ENCODE assay signal across 29 mouse cellular contexts in genomic region chr2:91179825-91180224, GRCm38 (mm10). TPM values are rescaled to one million over a fixed set of nuclear protein-coding genes. Genes with fewer than 3 reads are reported as not detected.
A peak's percentile ranks its signal among the peaks of the same experiment; 100 is the strongest.
DNase-seq lines count a peak whose midpoint lies in the region; ATAC-seq and TF ChIP-seq lines count a peak whose summit lies in the region.
"Had no signal": no experiment of that assay in that cellular context is flagged by ENCODE, and none has a peak within 500 bp of the region (broad histone marks: within the 10 kb centered on the region; RNA-seq: fewer than 3 reads in every experiment).

No protein-coding gene starts in this region.

- H3ac ChIP-seq in myocyte (ENCODE audit: control insufficient read depth, insufficient read length) = no peak overlapping the region

- H3K4me3 ChIP-seq in forebrain, embryonic 12.5 days (replicated peaks) = no peak overlapping the region
- H3K4me3 ChIP-seq in forebrain, embryonic 11.5 days (ENCODE audit: low read depth, low read length) = no peak overlapping the region
- H3K4me3 ChIP-seq in left cerebral cortex, adult 2 months = peak overlapping the region; percentile 98
- no peak overlapping the region for H3K4me3 ChIP-seq in myocyte
- H3K4me3 ChIP-seq: embryonic facial prominence, embryonic 13.5 days; forebrain, embryonic 10.5 days; heart, adult 2 months; heart, embryonic 12.5 days; intestine, embryonic 15.5 days; limb, embryonic 13.5 days had no signal

- WGBS in forebrain, embryonic 12.5 days = 43% methylated on average over 4 of the region's 4 CpGs
- WGBS in forebrain, embryonic 11.5 days = 46% methylated on average over 4 of the region's 4 CpGs

- H3K4me1 ChIP-seq in forebrain, embryonic 12.5 days = peaks cover 30% of the 10 kb centered on the region
- peaks cover 7% of the 10 kb centered on the region; the same call in 1 of the 2 replicates for H3K4me1 ChIP-seq in forebrain, embryonic 11.5 days (replicated peaks; ENCODE audit: control insufficient read depth, insufficient read depth, low read length)

- H3K79me2 ChIP-seq in myocyte (ENCODE audit: control insufficient read depth, insufficient read depth) = peaks cover 6% of the 10 kb centered on the region

- peaks cover 27% of the 10 kb centered on the region for H3K36me3 ChIP-seq in forebrain, embryonic 12.5 days (replicated peaks)
- no peaks in the 10 kb centered on the region for H3K36me3 ChIP-seq in forebrain, embryonic 11.5 days (ENCODE audit: control insufficient read depth, insufficient read depth, low read length)
- no peaks in the 10 kb centered on the region for H3K36me3 ChIP-seq in myocyte (ENCODE audit: control insufficient read depth, insufficient read depth)
- H3K36me3 ChIP-seq: intestine, embryonic 15.5 days had no signal

- TF ChIP-seq CTCF in left cerebral cortex, adult 2 months (IDR thresholded peaks at IDR 0.05) = no peak

- no peak for ATAC-seq in forebrain, embryonic 12.5 days (ENCODE audit: low FRiP score)
- ATAC-seq in forebrain, embryonic 11.5 days (replicated peaks; ENCODE audit: low FRiP score) = no peak
- ATAC-seq: forebrain, postnatal 0 days; hindbrain, embryonic 16.5 days; intestine, embryonic 15.5 days had no signal

- no peak for DNase-seq in forebrain, embryonic 11.5 days (ENCODE audit: low spot score)
- DNase-seq in left cerebral cortex, adult 2 months (ENCODE audit: extremely low spot score in 1 of 2, low spot score in 2 of 2) = no peak
- no peak for DNase-seq in left cerebral cortex, postnatal 25 days (ENCODE audit: low spot score in 2 of 2)
- DNase-seq in retina, postnatal 1 day = peak; percentile 84
- DNase-seq in thymus, postnatal 10 days (ENCODE audit: low spot score in 2 of 2) = no peak
- DNase-seq: adrenal gland, adult 2 months; adrenal gland, postnatal 36 days; cerebellum, adult 18-20 months; cerebellum, postnatal 14 days; embryo, embryonic 11 days; forebrain, postnatal 0 days; heart, adult 2 months; heart, postnatal 4 days; kidney, adult 8-10 months; kidney, postnatal 10 days; lung, postnatal 14 days; midbrain, embryonic 14.5 days; right cerebral cortex, adult 18-20 months; spleen, adult 18-20 months; thymus, postnatal 25 days had no signal

- TF ChIP-seq POLR2A in myocyte (IDR thresholded peaks at IDR 0.05; ENCODE audit: insufficient read length, low read depth) = no peak

- H3K27me3 ChIP-seq in forebrain, embryonic 12.5 days = no peaks in the 10 kb centered on the region
- H3K27me3 ChIP-seq in forebrain, embryonic 11.5 days (ENCODE audit: control insufficient read depth, insufficient read depth, low read length) = no peaks in the 10 kb centered on the region
- H3K27me3 ChIP-seq in myocyte (ENCODE audit: control insufficient read depth, insufficient read depth, insufficient read length) = no peaks in the 10 kb centered on the region
- H3K27me3 ChIP-seq: embryonic facial prominence, embryonic 13.5 days; heart, embryonic 12.5 days; intestine, embryonic 15.5 days; limb, embryonic 13.5 days had no signal

- H3K9ac ChIP-seq in forebrain, embryonic 12.5 days = no peak overlapping the region
- no peak overlapping the region for H3K9ac ChIP-seq in forebrain, embryonic 11.5 days (ENCODE audit: low read length)
- H3K9ac ChIP-seq: embryonic facial prominence, embryonic 13.5 days; forebrain, postnatal 0 days; heart, embryonic 12.5 days; intestine, embryonic 15.5 days; limb, embryonic 13.5 days had no signal

- intact Hi-C loops in left cerebral cortex, adult 2 months (cut with DNase I) = loop anchor here (5.0 kb wide), 1 partner anchor 63 kb away; the partner anchor contains the start of gene Mybpc3
- intact Hi-C loops in left cerebral cortex, postnatal 25 days (cut with DNase I) = no loop called here

- H3K4me2 ChIP-seq in forebrain, embryonic 12.5 days = no peak overlapping the region
- H3K4me2 ChIP-seq in forebrain, embryonic 11.5 days (ENCODE audit: low read depth, low read length, severe bottlenecking) = no peak overlapping the region
- no peak overlapping the region for H3K4me2 ChIP-seq in myocyte (ENCODE audit: low read depth)
- H3K4me2 ChIP-seq: embryonic facial prominence, embryonic 13.5 days; heart, embryonic 12.5 days; intestine, embryonic 15.5 days; limb, embryonic 13.5 days; liver, embryonic 11.5 days had no signal

- H3K27ac ChIP-seq in forebrain, embryonic 12.5 days = 0 out of 2 replicates have a peak overlapping the region, but pooled peaks have one; percentile 25
- no peak overlapping the region for H3K27ac ChIP-seq in forebrain, embryonic 11.5 days (ENCODE audit: low read depth, low read length)
- no peak overlapping the region for H3K27ac ChIP-seq in left cerebral cortex, adult 2 months
- H3K27ac ChIP-seq: embryonic facial prominence, embryonic 13.5 days; forebrain, embryonic 10.5 days; heart, adult 2 months; intestine, embryonic 15.5 days; limb, embryonic 13.5 days had no signal

- H3K9me3 ChIP-seq in forebrain, embryonic 12.5 days = no peaks in the 10 kb centered on the region
- no peaks in the 10 kb centered on the region for H3K9me3 ChIP-seq in forebrain, embryonic 11.5 days (ENCODE audit: control insufficient read depth, low read length)
- H3K9me3 ChIP-seq: embryonic facial prominence, embryonic 13.5 days; forebrain, embryonic 10.5 days; heart, embryonic 12.5 days; intestine, embryonic 15.5 days; limb, embryonic 13.5 days had no signal

TF ChIP-seq in myocyte, 11 proteins besides CTCF, POLR2A, EP300 and RAD21:
- TF ChIP-seq E2F4 (IDR thresholded peaks at IDR 0.05; ENCODE audit: insufficient read depth) (no peak), MAX (IDR thresholded peaks at IDR 0.05; ENCODE audit: low read depth) (no peak), MYOD1 (IDR thresholded peaks at IDR 0.05; ENCODE audit: control insufficient read depth in 1 of 3, insufficient read length in 2 of 3, low read depth in 2 of 3) (peak in 2 of 3 experiments; percentile 9 to 10), MYOG (IDR thresholded peaks at IDR 0.05; ENCODE audit: control insufficient read depth in 1 of 3, insufficient read depth in 1 of 3, insufficient read length in 2 of 3, low read depth in 2 of 3) (peak in 1 of 3 experiments; percentile 3), POLR2AphosphoS2 (IDR thresholded peaks at IDR 0.05; ENCODE audit: insufficient read length, low read depth) (no peak), TCF12 (IDR thresholded peaks at IDR 0.05; ENCODE audit: insufficient read depth, poor library complexity, severe bottlenecking) (no peak), TCF3 (IDR thresholded peaks at IDR 0.05; ENCODE audit: insufficient read length, low read depth) (no peak), REST (IDR thresholded peaks at IDR 0.05; ENCODE audit: insufficient read depth, insufficient read length) (peak; percentile 71), SRF (IDR thresholded peaks at IDR 0.05; ENCODE audit: control insufficient read depth, insufficient read length, low read depth) (no peak), USF1 (IDR thresholded peaks at IDR 0.05; ENCODE audit: low read depth) (no peak), CEBPB (IDR thresholded peaks at IDR 0.05; ENCODE audit: insufficient read depth, poor library complexity, severe bottlenecking) (no peak)

RNA-seq across cellular contexts. Expression of gene Madd, which starts 3.8 kb away (rescaled TPM):
- 39.1 and 41.2 TPM in 2 replicates for polyA plus RNA-seq in forebrain, embryonic 12.5 days (2016; fragmentation: Nextera tagmentation; extraction: Ambion mirVana)
- 23.3 and 26.9 TPM in 2 replicates for polyA plus RNA-seq in forebrain, embryonic 11.5 days (2014; fragmentation: Nextera tagmentation; extraction: Ambion mirVana)
- total RNA-seq in left cerebral cortex, adult 2 months (2021) = 100 to 1,000 TPM; 236 to 254 TPM
- total RNA-seq in left cerebral cortex, postnatal 25 days (2021) = 100 to 1,000 TPM; 232 to 233 TPM
- polyA plus RNA-seq in myocyte (2012; fragmentation: generic; extraction: Trizol) = 10.2 TPM

RNA-seq across cellular contexts. Expression of gene Nr1h3, which starts 22.8 kb away (rescaled TPM):
- polyA plus RNA-seq in forebrain, embryonic 12.5 days (2016; fragmentation: Nextera tagmentation; extraction: Ambion mirVana) = 1.4 TPM in 2 replicates
- 1.6 and 2.0 TPM in 2 replicates for polyA plus RNA-seq in forebrain, embryonic 11.5 days (2014; fragmentation: Nextera tagmentation; extraction: Ambion mirVana)
- total RNA-seq in left cerebral cortex, adult 2 months (2021) = 1 to 10 TPM; 3.4 to 7.1 TPM
- total RNA-seq in left cerebral cortex, postnatal 25 days (2021) = 1 to 10 TPM; 2.7 to 5.7 TPM
- 0.53 TPM for polyA plus RNA-seq in myocyte (2012; fragmentation: generic; extraction: Trizol)

RNA-seq across cellular contexts. Expression of gene Acp2, which starts 22.9 kb away (rescaled TPM):
- 33.2 and 33.9 TPM in 2 replicates for polyA plus RNA-seq in forebrain, embryonic 12.5 days (2016; fragmentation: Nextera tagmentation; extraction: Ambion mirVana)
- polyA plus RNA-seq in forebrain, embryonic 11.5 days (2014; fragmentation: Nextera tagmentation; extraction: Ambion mirVana) = 28.7 and 36.7 TPM in 2 replicates
- total RNA-seq in left cerebral cortex, adult 2 months (2021) = 10 to 100 TPM; 42.4 to 44.5 TPM
- 10 to 100 TPM; 49.7 to 51.4 TPM for total RNA-seq in left cerebral cortex, postnatal 25 days (2021)
- polyA plus RNA-seq in myocyte (2012; fragmentation: generic; extraction: Trizol) = 16.9 TPM

RNA-seq across cellular contexts. Expression of gene Ddb2, which starts 57.0 kb away (rescaled TPM):
- polyA plus RNA-seq in forebrain, embryonic 12.5 days (2016; fragmentation: Nextera tagmentation; extraction: Ambion mirVana) = 10.3 TPM in 2 replicates
- 9.9 and 10.8 TPM in 2 replicates for polyA plus RNA-seq in forebrain, embryonic 11.5 days (2014; fragmentation: Nextera tagmentation; extraction: Ambion mirVana)
- 10 to 100 TPM; 11.7 to 14.4 TPM for total RNA-seq in left cerebral cortex, adult 2 months (2021)
- 10 to 100 TPM; 10.6 to 11.9 TPM for total RNA-seq in left cerebral cortex, postnatal 25 days (2021)
- polyA plus RNA-seq in myocyte (2012; fragmentation: generic; extraction: Trizol) = 2.0 TPM
